Mouse (Mus musculus) neutrophil, adult 5-6 weeks (primary cell): ENCODE measurements around the gene Bbox1. TPM values are rescaled to one million over a fixed set of nuclear protein-coding genes. Genes with fewer than 3 reads are reported as not detected.

ENCODE experiments used
- ATAC-seq: fragments of 151-379, 151-347 bp; 2 replicates; pipeline ENCODE4 v1.8.0; 2017; ENCODE audit warnings: mild to moderate bottlenecking, moderate TSS enrichment; ENCODE audit not compliant: insufficient number of reproducible peaks, poor library complexity, low FRiP score, severe bottlenecking; ENCODE audit errors: extremely low read depth
- total RNA-seq: library from RNA; stranded (forward); fragments of 200-1000 nt; gene quantifications from 2 replicates; pipeline ENCODE4 v1.2.3, GENCODE M21; 2017

The Bbox1 gene
- total RNA-seq, 1 experiment from 2014 or later, result not detected

DNA sequence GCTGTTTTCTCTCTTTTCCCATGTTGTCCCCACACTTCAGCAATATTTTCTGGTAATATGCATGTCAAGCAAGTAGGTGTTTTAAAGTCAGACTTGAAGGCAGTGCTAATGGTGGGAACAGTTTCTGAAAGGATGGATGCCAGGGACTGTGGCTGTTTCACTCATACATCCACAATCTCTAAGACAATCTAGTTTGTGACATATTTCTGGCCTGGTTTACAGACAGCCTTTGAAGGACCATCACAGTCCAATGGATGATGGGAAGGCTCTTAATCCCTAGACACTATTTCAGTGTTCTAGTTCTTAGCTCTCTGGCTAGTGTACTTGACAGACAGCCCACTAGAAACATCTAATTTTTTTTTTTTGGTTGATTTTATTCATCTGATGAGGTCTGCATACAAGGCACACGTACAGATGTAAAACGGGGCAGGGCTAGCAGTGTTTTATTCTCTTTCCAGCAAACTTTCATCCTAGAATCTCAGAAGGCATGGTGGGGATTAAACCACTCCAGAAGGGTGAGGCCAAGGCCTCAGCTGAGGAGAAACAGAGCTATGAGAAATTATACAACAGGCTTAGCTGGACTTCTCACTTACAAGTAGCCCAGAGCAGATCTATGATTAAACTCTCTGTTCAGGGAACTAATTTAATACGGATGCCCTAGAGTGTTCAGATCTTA, 28.4 kb downstream of the Bbox1 start:
- ATAC-seq, result no peak

- no peak for ATAC-seq
Measured at GRCm38 (mm10) chr2:110275424-110275823, 38.9 kb downstream of the Bbox1 start.

GRCm38 (mm10) chr2:110274160-110274559, 40.2 kb downstream of the Bbox1 start:
- ATAC-seq, result no peak

DNA sequence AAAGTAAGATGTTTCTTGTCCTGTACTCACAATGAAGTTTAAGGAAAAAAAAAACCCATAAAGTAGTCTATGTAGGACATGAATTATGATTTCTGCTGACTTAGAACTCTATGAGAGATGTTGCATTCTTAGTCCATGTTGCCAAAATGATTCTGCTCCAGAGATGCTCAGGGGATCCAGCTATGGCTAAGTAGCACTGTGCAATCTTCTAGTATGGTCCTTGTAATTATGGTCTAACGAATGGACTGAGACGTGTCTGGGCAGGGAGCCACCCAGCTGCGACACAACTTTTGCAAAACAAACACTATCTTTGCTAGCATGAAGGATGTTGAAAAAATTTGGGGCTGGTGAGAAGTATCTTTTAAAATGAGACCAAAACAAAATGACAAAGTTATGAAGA, 45.1 kb downstream of the Bbox1 start:
- no peak for ATAC-seq

GRCm38 (mm10) chr2:110232252-110232651, 82.1 kb downstream of the Bbox1 start:
- ATAC-seq, result no peak

GRCm38 (mm10) chr2:110230753-110231152, 83.6 kb downstream of the Bbox1 start:
- ATAC-seq, result no peak

DNA sequence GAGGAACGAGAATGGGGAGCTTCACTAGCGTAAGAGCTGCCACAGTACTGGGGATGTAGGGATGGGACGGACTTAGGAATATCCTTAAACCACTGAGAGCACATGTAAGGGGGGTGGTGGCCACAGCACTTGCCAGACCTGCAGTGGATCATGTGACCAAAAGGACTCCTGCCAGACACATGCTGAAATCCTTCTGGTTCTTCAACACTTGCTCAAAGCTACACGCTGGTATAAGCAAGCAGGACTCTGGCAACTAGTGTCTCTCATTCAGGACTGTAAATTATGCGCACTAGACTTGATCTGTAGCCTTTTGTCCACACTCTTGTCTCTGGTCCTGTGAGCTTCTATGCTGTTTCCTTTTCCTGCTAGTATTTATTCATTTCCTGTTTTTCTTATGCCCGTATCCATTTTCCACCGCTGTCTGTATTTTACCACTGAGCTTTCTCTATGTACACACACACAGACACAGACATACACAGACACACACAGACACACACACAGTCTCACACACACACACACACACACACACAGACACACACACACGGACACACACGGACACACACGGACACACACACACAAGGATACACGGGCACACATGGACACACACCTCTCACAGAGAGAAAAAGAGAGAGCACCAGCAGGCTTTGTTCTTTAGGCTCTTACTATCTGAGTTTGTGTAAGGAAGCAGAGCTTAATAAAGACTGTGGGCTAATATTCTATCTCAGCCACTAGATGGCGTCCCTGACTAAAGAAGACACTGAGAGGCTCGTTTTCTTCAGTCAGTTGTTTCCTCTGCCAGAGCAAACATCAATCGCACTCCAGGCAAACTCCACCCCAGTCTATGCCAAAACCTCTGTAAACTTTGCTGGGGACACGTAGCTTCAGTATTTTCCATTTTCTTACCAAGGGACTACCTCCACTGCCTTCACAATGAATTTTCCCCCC, 84.9 kb downstream of the Bbox1 start:
- ATAC-seq, result no peak

- no peak for ATAC-seq
Measured at GRCm38 (mm10) chr2:110226421-110226820, 87.9 kb downstream of the Bbox1 start.

DNA sequence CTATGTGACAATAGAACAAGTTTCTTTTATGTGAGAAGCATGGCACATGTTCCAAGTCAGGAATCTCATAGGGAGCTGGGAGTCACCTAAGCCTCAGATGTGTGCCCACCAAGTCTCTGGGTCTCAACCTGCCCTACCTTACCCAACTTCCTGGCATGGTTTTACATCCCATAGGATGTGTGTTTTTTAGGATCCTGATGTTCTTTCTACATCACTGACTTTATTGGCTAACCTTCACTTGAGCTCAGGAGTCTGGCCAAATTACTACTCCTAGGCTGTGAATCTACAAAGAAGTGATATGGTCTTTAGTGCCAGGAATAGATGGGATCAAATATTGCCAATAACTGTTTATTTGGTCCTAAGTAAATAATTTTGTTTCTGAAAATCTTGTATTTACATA, 88.4 kb downstream of the Bbox1 start:
- ATAC-seq, result no peak

DNA sequence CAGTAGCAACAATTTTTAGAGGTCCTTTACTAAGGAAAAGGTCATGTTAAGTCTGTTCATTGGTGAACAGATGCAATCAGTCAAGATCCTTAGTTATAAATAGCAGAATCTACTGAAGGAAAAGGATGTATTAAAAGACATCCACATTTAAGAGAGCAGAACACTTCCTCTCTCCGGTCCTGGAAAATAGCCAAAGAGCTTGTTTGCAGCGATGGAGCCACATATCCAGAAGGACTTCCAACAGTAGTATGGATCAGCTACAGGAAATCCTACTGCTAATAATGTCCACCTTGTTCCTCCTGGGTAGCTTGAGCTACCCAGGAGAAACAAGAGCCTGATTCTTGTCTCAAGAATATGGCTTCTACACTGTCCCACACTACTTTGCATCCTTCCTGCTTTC, 91.6 kb downstream of the Bbox1 start:
- ATAC-seq, result no peak

DNA sequence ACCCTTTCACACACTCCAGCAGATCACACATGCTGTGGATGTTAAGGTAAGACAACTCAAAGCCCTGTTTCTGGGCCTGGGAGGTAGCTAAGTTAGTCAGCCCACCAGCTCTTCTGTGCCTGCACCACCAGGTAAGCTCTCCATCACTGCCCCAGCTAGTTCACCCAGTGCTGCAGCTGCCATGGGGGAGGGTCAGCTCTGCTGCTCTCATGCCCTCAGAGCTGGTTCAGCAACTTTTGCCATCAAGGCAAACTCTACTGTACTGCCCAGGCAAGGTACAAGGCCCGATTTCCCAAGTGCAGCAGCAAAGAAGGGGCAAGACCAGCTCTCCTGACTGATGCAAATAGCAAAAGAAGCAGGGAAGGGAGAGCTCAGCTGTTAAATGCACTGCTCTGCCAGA, 93.9 kb downstream of the Bbox1 start:
- no peak for ATAC-seq

- no peak for ATAC-seq
Measured at GRCm38 (mm10) chr2:110215685-110216058, 98.7 kb downstream of the Bbox1 start.

GRCm38 (mm10) chr2:110214991-110215684, 99.2 kb downstream of the Bbox1 start:
- no peak for ATAC-seq

GRCm38 (mm10) chr2:110214278-110214677, 100.1 kb downstream of the Bbox1 start:
- no peak for ATAC-seq

Other genes with a start within 250 kb of the Bbox1 start
- gene Fibin, start 48.6 kb upstream of the Bbox1 start, total RNA-seq, result 0.12 TPM in 1 of 2 replicates, not detected in the other